Mouse (Mus musculus) WW6 (cell line): ENCODE measurements around the gene Sft2d1.

Source experiments
- DNase-seq: peaks from one replicate; pipeline ENCODE4 v3.0.0-alpha.2; 2013; ENCODE audit warnings: low read depth, low spot score

The Sft2d1 gene

GRCm38 (mm10) chr17:8361281-8362103 is 50.6 kb downstream of the Sft2d1 start:
- no peak for DNase-seq

DNA sequence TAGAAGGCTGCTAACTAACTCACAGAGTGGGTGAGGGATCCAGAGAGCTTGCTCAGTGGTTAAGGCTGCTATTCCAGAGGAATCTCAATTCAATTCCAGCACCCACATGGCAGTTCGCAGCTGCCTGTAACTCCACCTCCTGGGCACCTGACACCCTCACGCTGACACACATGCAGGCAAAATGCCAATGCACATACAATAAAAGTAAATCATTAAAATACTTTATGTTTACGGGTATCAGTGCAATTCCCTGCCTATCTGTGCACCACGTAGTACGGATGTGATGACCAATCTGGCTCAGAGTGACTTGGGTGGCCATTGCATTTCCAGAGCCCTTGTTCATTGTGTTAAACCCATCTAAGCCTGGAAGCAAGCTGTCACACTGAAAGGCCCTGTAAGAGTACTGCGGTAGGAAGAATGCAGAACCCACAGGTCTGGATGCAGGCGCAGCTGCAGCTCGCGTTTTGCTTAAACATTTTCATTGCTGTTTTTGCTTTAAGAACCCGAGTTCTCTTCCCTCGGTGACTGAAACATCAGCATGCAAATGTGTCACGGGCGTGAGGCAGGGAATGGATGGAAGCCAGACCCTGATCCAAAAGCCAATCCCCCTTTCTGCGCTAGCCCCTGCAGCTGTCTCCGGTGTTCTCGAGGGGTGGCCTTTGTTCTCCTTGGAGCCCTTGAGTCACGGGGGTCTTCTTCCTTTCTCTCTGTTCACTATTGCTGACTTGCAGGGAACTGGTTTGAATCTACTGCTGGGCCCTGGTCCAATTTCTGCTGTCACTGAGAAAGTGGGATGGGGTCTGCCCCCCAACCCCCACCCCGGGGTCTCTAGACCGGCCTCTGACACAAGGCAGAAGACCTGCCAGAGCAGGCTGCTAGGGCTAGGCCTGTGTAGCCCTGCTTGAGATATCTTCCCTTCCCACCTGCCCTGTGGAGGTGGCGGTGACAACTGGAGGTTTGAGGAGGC is 56.9 kb downstream of the Sft2d1 start:
- DNase-seq: no peak

GRCm38 (mm10) chr17:8368570-8368969 is 57.7 kb downstream of the Sft2d1 start:
- DNase-seq: no peak

GRCm38 (mm10) chr17:8369171-8369570 is 58.3 kb downstream of the Sft2d1 start:
- no peak for DNase-seq

DNA sequence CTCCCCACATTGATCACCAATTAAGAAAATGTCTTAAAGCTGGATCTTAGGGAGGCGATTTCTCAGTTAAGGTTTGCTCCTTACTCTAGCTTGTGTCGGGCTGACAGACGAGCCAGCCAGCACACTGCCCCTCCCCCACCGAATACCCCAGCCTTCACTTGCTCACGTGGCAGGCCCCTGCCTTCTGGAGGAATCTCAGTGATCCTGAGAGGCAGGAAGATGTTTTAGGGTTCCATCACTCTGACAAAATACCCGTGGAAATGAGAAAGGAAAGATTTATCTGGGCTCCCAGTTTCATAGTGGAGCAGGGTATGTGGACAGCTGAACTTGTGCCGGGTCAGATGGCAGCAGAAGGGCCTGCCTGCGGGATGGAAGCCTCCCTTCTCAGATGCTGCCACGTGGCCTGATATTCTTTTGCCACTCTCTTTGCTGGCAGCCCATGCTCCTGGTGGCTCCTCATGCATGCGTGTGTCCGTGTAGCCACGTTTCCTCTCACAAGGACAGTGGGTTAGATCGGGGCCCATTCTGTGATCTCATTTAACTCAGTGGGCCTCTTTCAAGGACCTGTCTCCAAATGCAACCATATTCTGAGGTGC is 59.8 kb downstream of the Sft2d1 start:
- DNase-seq: no peak

- DNase-seq: no peak
Observed at GRCm38 (mm10) chr17:8371834-8372233, 60.9 kb downstream of the Sft2d1 start.

- no peak for DNase-seq
Observed at GRCm38 (mm10) chr17:8372286-8373046, 61.6 kb downstream of the Sft2d1 start.
